19 mouse cellular contexts compared by ENCODE assay signal in the genomic region with DNA sequence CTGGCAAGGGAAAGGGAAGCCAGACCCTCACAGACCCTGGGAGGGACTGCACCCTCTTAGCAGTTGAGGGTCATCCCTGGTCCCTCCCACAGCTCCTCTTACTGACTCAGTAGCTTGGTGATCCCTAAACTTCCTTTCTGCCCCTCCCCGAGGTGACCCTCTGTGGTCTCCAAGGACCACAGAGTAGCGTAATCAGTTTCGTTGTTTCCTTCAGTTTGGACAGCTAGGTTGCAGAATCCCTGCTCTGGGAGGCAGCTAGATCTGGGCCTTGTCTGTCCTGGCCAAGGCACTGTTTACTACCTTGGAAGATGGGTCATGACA. TPM values are rescaled to one million over a fixed set of nuclear protein-coding genes. Genes with fewer than 3 reads are reported as not detected.
DNase-seq lines count a peak whose midpoint lies in the region; ATAC-seq and TF ChIP-seq lines count a peak whose summit lies in the region.
"Had no signal": no experiment of that assay in that cellular context is flagged by ENCODE, and none has a peak within 500 bp of the region (broad histone marks: within the 10 kb centered on the region; RNA-seq: fewer than 3 reads in every experiment).

No protein-coding gene starts in this region.

- DNase-seq in embryonic facial prominence, embryonic 10.5 days (ENCODE audit: low spot score), result no peak
- no peak for DNase-seq in hindbrain, postnatal 0 days (ENCODE audit: low spot score)
- DNase-seq in midbrain, embryonic 10.5 days (ENCODE audit: low spot score), result no peak
- no peak for DNase-seq in midbrain, postnatal 0 days (ENCODE audit: low spot score)
- DNase-seq in adipocyte (ENCODE audit: low spot score), result no peak
- DNase-seq: B cell, adult 2 months; gastrocnemius, postnatal 36 days; left cerebral cortex, postnatal 4 days; lung, adult 2 months; right cerebral cortex, adult 18-20 months had no signal

- H3K9me3 ChIP-seq in embryonic facial prominence, embryonic 13.5 days, result no peaks in the 10 kb centered on the region
- no peaks in the 10 kb centered on the region for H3K9me3 ChIP-seq in embryonic facial prominence, embryonic 10.5 days
- H3K9me3 ChIP-seq in hindbrain, postnatal 0 days (ENCODE audit: low read length), result no peaks in the 10 kb centered on the region
- no peaks in the 10 kb centered on the region for H3K9me3 ChIP-seq in hindbrain, embryonic 16.5 days (ENCODE audit: control insufficient read depth, low read length)
- H3K9me3 ChIP-seq in midbrain, embryonic 10.5 days (replicated peaks), result no peaks in the 10 kb centered on the region
- no peaks in the 10 kb centered on the region for H3K9me3 ChIP-seq in midbrain, postnatal 0 days (ENCODE audit: low read length)

- H3K27ac ChIP-seq in embryonic facial prominence, embryonic 13.5 days, result no peak overlapping the region
- H3K27ac ChIP-seq in embryonic facial prominence, embryonic 10.5 days (replicated peaks), result no peak overlapping the region
- H3K27ac ChIP-seq in hindbrain, postnatal 0 days, result no peak overlapping the region
- no peak overlapping the region for H3K27ac ChIP-seq in hindbrain, embryonic 16.5 days (ENCODE audit: low read depth, low read length)
- peak overlapping the region; percentile 38; the same call in 1 of the 2 replicates for H3K27ac ChIP-seq in midbrain, embryonic 10.5 days (replicated peaks)
- no peak overlapping the region for H3K27ac ChIP-seq in midbrain, postnatal 0 days (ENCODE audit: low read depth, low read length)
- H3K27ac ChIP-seq: left cerebral cortex, adult 2 months; stomach, postnatal 0 days had no signal

- H3K4me3 ChIP-seq in embryonic facial prominence, embryonic 13.5 days, result no peak overlapping the region
- no peak overlapping the region for H3K4me3 ChIP-seq in embryonic facial prominence, embryonic 10.5 days
- H3K4me3 ChIP-seq in hindbrain, postnatal 0 days (ENCODE audit: low read length), result no peak overlapping the region
- no peak overlapping the region for H3K4me3 ChIP-seq in hindbrain, embryonic 16.5 days (ENCODE audit: low read length)
- no peak overlapping the region for H3K4me3 ChIP-seq in midbrain, embryonic 10.5 days
- H3K4me3 ChIP-seq in midbrain, postnatal 0 days (ENCODE audit: low read depth, low read length), result no peak overlapping the region
- H3K4me3 ChIP-seq: erythroblast, embryonic 14.5 days; left cerebral cortex, adult 2 months had no signal

- peaks cover 14% of the 10 kb centered on the region; the same call in 1 of the 2 replicates for H3K4me1 ChIP-seq in embryonic facial prominence, embryonic 13.5 days
- H3K4me1 ChIP-seq in embryonic facial prominence, embryonic 10.5 days, result peaks cover 12% of the 10 kb centered on the region
- no peaks in the 10 kb centered on the region for H3K4me1 ChIP-seq in hindbrain, postnatal 0 days (ENCODE audit: insufficient read depth, low read length)
- no peaks in the 10 kb centered on the region for H3K4me1 ChIP-seq in hindbrain, embryonic 16.5 days (ENCODE audit: control insufficient read depth, insufficient read depth, low read depth, low read length)
- H3K4me1 ChIP-seq in midbrain, embryonic 10.5 days, result peaks cover 7% of the 10 kb centered on the region; the same call in 1 of the 2 replicates
- H3K4me1 ChIP-seq in midbrain, postnatal 0 days (ENCODE audit: insufficient read depth, low read length), result no peaks in the 10 kb centered on the region

- 0 out of 2 replicates have a peak overlapping the region, but pooled peaks have one; percentile 27 for H3K9ac ChIP-seq in embryonic facial prominence, embryonic 13.5 days
- H3K9ac ChIP-seq in hindbrain, postnatal 0 days (replicated peaks; ENCODE audit: low read length), result no peak overlapping the region
- H3K9ac ChIP-seq in hindbrain, embryonic 16.5 days (ENCODE audit: low read depth, low read length), result no peak overlapping the region
- H3K9ac ChIP-seq in midbrain, postnatal 0 days (replicated peaks; ENCODE audit: low read length, poor library complexity, severe bottlenecking), result no peak overlapping the region; the same call in 1 of the 2 replicates

- H3K4me2 ChIP-seq in embryonic facial prominence, embryonic 13.5 days, result no peak overlapping the region
- no peak overlapping the region for H3K4me2 ChIP-seq in hindbrain, postnatal 0 days (ENCODE audit: low read depth, low read length)
- no peak overlapping the region for H3K4me2 ChIP-seq in hindbrain, embryonic 16.5 days (ENCODE audit: low read length)
- H3K4me2 ChIP-seq in midbrain, postnatal 0 days (ENCODE audit: low read depth, low read length, poor library complexity, severe bottlenecking), result no peak overlapping the region
- H3K4me2 ChIP-seq: heart, embryonic 11.5 days had no signal

- H3K36me3 ChIP-seq in embryonic facial prominence, embryonic 13.5 days, result peaks cover 19% of the 10 kb centered on the region; the same call in 1 of the 2 replicates
- peaks cover 22% of the 10 kb centered on the region for H3K36me3 ChIP-seq in embryonic facial prominence, embryonic 10.5 days (replicated peaks)
- H3K36me3 ChIP-seq in hindbrain, postnatal 0 days (ENCODE audit: insufficient read depth, low read length), result no peaks in the 10 kb centered on the region
- no peaks in the 10 kb centered on the region for H3K36me3 ChIP-seq in hindbrain, embryonic 16.5 days (ENCODE audit: control insufficient read depth, insufficient read depth, low read length)
- peaks cover 12% of the 10 kb centered on the region for H3K36me3 ChIP-seq in midbrain, embryonic 10.5 days
- H3K36me3 ChIP-seq in midbrain, postnatal 0 days (ENCODE audit: insufficient read depth, low read length), result no peaks in the 10 kb centered on the region

- no peak for ATAC-seq in embryonic facial prominence, embryonic 13.5 days (ENCODE audit: insufficient number of reproducible peaks, insufficient read depth, low FRiP score, low TSS enrichment, low read depth)
- ATAC-seq in hindbrain, postnatal 0 days, result 0 out of 2 replicates have a peak, but pooled peaks have one; percentile 10
- ATAC-seq in hindbrain, embryonic 16.5 days, result no peak
- ATAC-seq in midbrain, postnatal 0 days (ENCODE audit: low FRiP score), result no peak
- peak; percentile 63 for ATAC-seq in megakaryocyte progenitor cell, adult 5-6 weeks (replicated peaks; ENCODE audit: poor library complexity)
- ATAC-seq: forebrain, embryonic 14.5 days had no signal

- no peaks in the 10 kb centered on the region for H3K27me3 ChIP-seq in embryonic facial prominence, embryonic 13.5 days
- no peaks in the 10 kb centered on the region for H3K27me3 ChIP-seq in embryonic facial prominence, embryonic 10.5 days (replicated peaks; ENCODE audit: low read depth, poor library complexity, severe bottlenecking)
- H3K27me3 ChIP-seq in hindbrain, postnatal 0 days (ENCODE audit: insufficient read depth, low read length), result no peaks in the 10 kb centered on the region
- H3K27me3 ChIP-seq in hindbrain, embryonic 16.5 days (replicated peaks; ENCODE audit: control insufficient read depth, insufficient read depth, low read length), result no peaks in the 10 kb centered on the region
- no peaks in the 10 kb centered on the region for H3K27me3 ChIP-seq in midbrain, embryonic 10.5 days (ENCODE audit: low read depth, poor library complexity, severe bottlenecking)
- no peaks in the 10 kb centered on the region for H3K27me3 ChIP-seq in midbrain, postnatal 0 days (ENCODE audit: insufficient read depth, low read length)

- TF ChIP-seq CTCF in hindbrain, postnatal 0 days (IDR thresholded peaks at IDR 0.05; ENCODE audit: low read depth), result no peak
- no peak for TF ChIP-seq CTCF in midbrain, postnatal 0 days (IDR thresholded peaks at IDR 0.05)

- 71% methylated on average over 3 of the region's 3 CpGs for WGBS in embryonic facial prominence, embryonic 13.5 days
- WGBS in embryonic facial prominence, embryonic 10.5 days, result 75% methylated on average over 3 of the region's 3 CpGs
- WGBS in hindbrain, postnatal 0 days, result 81% methylated on average over 3 of the region's 3 CpGs
- WGBS in hindbrain, embryonic 16.5 days, result 89% methylated on average over 3 of the region's 3 CpGs
- 90% methylated on average over 3 of the region's 3 CpGs for WGBS in midbrain, embryonic 10.5 days
- WGBS in midbrain, postnatal 0 days, result 85% methylated on average over 3 of the region's 3 CpGs

RNA-seq across cellular contexts. Expression of a gene that starts 14.8 kb away (rescaled TPM):
- 0.66 and 0.76 TPM in 2 replicates for polyA plus RNA-seq in embryonic facial prominence, embryonic 13.5 days (2015; fragmentation: Nextera tagmentation; extraction: Ambion mirVana)
- polyA plus RNA-seq in embryonic facial prominence, embryonic 10.5 days (2016; fragmentation: Nextera tagmentation; extraction: Ambion mirVana), result 0.05 and 0.17 TPM in 2 replicates
- 20.0 and 21.0 TPM in 2 replicates for total RNA-seq in hindbrain, postnatal 0 days (2014; rRNA removed)
- 0.63 and 1.2 TPM in 2 replicates for polyA plus RNA-seq in hindbrain, postnatal 0 days (2015; fragmentation: Nextera tagmentation; extraction: Ambion mirVana)
- polyA plus RNA-seq in hindbrain, embryonic 16.5 days (2015; fragmentation: Nextera tagmentation; extraction: Ambion mirVana), result 1.2 and 1.6 TPM in 2 replicates
- polyA plus RNA-seq in midbrain, embryonic 10.5 days (2016; fragmentation: Nextera tagmentation; extraction: Ambion mirVana), result 0.07 and 0.12 TPM in 2 replicates
- 16.6 and 20.2 TPM in 2 replicates for total RNA-seq in midbrain, postnatal 0 days (2014; rRNA removed)
- 0.42 and 0.89 TPM in 2 replicates for polyA plus RNA-seq in midbrain, postnatal 0 days (2015; fragmentation: Nextera tagmentation; extraction: Ambion mirVana)
- not detected in 2 replicates for total RNA-seq in megakaryocyte progenitor cell, adult 5-6 weeks (2015)
- 0.37 and 0.54 TPM in 2 replicates for total RNA-seq in megakaryocyte progenitor cell, adult 5-6 weeks (2017)
- total RNA-seq: liver, adult 2 months had no signal
- polyA plus RNA-seq: erythroblast, embryonic 14.5 days had no signal

RNA-seq across cellular contexts. Expression of a gene that starts 38.2 kb away (rescaled TPM):
- polyA plus RNA-seq in embryonic facial prominence, embryonic 13.5 days (2015; fragmentation: Nextera tagmentation; extraction: Ambion mirVana), result 74.4 and 76.9 TPM in 2 replicates
- 100 and 103 TPM in 2 replicates for polyA plus RNA-seq in embryonic facial prominence, embryonic 10.5 days (2016; fragmentation: Nextera tagmentation; extraction: Ambion mirVana)
- total RNA-seq in hindbrain, postnatal 0 days (2014; rRNA removed), result 21.1 and 25.5 TPM in 2 replicates
- polyA plus RNA-seq in hindbrain, postnatal 0 days (2015; fragmentation: Nextera tagmentation; extraction: Ambion mirVana), result 28.7 and 29.5 TPM in 2 replicates
- 42.2 and 44.6 TPM in 2 replicates for polyA plus RNA-seq in hindbrain, embryonic 16.5 days (2015; fragmentation: Nextera tagmentation; extraction: Ambion mirVana)
- 77.6 and 93.7 TPM in 2 replicates for polyA plus RNA-seq in midbrain, embryonic 10.5 days (2016; fragmentation: Nextera tagmentation; extraction: Ambion mirVana)
- total RNA-seq in midbrain, postnatal 0 days (2014; rRNA removed), result 23.5 and 23.7 TPM in 2 replicates
- 27.4 and 28.0 TPM in 2 replicates for polyA plus RNA-seq in midbrain, postnatal 0 days (2015; fragmentation: Nextera tagmentation; extraction: Ambion mirVana)
- total RNA-seq in megakaryocyte progenitor cell, adult 5-6 weeks (2015), result 66.8 and 76.6 TPM in 2 replicates
- 47.4 and 53.2 TPM in 2 replicates for total RNA-seq in megakaryocyte progenitor cell, adult 5-6 weeks (2017)

Comparison
In these comparisons a context has a peak if more than half of its experiments do, and no peak if none do; other contexts are left out.
1. ATAC-seq: peak in hindbrain, postnatal 0 days (single experiment) and megakaryocyte progenitor cell, adult 5-6 weeks (single experiment); none in embryonic facial prominence, embryonic 13.5 days (single experiment), hindbrain, embryonic 16.5 days (single experiment) and midbrain, postnatal 0 days (single experiment).